Mouse (Mus musculus) testis, postnatal 10 days (tissue): ENCODE results near the gene Mthfd1l.

ENCODE experiments used
- DNase-seq: peaks from one replicate; pipeline ENCODE4 v3.0.0; 2021; ENCODE audit warnings: low spot score

Gene Mthfd1l

GRCm38 (mm10) chr10:3972981-3973588 lies at the start of gene Mthfd1l:
Mthfd1l (plus strand) TSS chr10:3973118.
- peak; percentile 90 for DNase-seq

- no peak for DNase-seq
Measured at GRCm38 (mm10) chr10:3928008-3928545, 44.8 kb upstream of the Mthfd1l start.

GRCm38 (mm10) chr10:3931831-3932230 lies 41.1 kb upstream of the Mthfd1l start:
- DNase-seq = no peak

DNA sequence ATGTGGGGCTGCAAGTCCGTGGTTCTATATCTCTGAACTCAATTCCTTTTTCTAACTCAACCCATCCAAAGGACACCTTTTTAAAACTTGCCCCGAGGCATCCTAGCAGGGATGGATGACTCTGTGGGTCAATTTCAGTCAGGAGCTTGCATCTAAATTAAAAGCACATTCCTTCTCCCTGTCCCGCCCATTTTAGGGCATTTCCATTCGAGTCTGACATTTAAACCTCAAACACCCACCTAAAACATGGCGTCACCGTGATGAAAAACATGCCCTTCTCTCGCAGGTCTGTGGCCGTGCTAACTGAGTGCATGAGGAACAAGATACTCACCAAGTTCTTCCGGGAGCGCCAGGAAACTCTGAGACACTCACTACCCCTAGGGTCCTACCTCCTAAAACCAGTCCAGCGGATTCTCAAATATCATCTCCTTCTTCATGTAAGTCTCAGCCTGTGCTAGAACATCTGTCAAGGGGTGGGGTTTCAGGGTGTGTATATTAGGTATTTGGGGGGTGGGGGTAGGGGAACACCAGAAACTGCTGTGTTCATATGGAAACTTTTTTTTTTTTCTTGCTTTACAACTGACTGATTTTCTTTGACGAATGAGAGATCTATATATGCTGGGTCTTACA lies 39.5 kb upstream of the Mthfd1l start:
- no peak for DNase-seq

DNA sequence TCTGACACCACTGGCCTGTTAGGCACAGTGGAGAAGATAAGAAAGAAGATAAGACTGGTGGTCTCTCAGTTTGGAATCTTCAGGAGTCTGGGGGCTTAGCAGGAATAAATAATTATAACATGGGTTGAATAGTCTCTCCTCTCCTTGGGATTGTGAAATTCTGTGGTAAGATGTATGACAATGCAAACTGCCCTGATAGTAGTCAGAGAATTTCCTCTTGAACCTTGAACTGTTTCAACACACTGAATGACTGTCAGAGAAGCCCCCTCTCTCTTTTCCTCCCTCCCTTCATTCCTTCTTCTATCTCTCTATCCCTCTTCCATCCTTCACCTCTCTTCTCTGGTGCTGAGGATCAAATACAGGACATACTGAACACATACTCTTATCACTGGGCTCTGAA lies 36.1 kb upstream of the Mthfd1l start:
- no peak for DNase-seq

DNA sequence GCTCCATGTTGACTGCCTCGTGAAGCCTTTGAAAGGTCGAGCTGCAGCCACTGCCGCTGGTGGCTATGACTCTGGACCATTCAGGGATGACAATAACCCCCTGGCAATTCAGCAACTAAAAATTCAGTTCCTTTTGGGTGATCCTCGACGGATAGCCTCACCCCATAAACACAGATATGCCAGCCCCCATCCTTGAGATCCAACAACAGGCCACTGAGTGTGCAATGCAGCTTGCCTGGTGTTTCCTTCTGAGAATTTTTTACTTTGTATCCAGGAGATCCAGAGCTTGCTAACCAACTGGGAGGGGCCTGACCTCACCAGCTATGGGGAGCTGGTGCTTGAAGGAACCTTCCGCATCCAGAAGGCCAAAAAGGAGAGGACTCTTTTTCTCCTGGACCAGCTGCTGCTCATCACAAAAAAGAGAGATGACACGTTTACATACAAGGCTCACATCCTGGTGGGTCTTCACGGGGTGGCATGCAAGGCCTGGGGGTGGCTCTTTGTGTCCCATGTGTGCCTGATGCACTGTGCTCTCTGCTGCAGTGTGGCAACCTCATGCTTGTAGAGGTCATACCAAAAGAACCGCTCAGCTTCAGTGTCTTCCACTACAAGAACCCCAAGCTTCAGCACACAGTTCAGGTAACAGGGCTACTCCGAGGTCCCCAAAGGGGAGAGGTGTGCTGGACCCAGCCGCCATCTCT lies 32.9 kb upstream of the Mthfd1l start:
- no peak for DNase-seq

GRCm38 (mm10) chr10:3940596-3940975 lies 32.3 kb upstream of the Mthfd1l start:
- DNase-seq = no peak

GRCm38 (mm10) chr10:3941054-3941757 lies 31.7 kb upstream of the Mthfd1l start:
- DNase-seq = peak; percentile 45

DNA sequence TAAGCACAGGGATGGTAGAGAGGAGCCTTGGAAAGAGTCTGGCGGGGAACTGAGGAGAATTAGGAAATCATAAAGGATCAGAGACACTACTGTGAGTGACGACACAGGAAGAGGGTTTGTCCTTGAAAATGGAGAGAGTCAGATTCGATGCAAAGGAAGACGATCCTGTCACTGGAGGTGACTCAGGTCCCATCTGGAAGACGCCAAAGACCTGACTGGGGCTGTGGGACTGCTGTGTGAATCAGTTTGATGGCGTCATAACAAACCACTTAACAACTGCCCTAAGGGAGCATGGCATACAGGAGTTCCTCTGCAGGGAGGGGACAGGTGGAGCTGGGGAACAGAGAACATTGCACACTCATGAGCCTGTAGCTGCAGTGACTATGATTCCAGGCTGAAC lies 30.6 kb upstream of the Mthfd1l start:
- no peak for DNase-seq

- peak; percentile 77 for DNase-seq
Measured at GRCm38 (mm10) chr10:3943492-3944395, 29.2 kb upstream of the Mthfd1l start.

DNA sequence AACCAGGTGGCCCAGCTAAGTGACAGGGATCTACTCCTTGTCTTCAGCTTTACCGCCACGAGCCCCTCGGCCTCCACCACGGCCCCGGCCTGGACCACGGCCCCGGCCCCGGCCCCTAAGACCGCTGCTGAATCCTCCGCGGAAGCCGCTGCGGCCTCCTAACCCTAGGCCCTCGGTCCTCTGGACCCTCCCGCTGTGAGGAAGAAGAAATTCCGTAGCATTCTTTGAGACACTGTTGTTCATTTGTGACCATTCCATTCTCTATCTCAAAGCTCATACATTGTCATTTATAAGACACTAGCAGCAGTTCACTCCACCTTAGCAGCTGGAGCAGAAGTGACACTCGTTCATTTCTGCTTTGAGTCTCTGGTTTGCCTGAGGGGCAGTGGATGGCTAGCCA lies 26.0 kb upstream of the Mthfd1l start:
- no peak for DNase-seq

GRCm38 (mm10) chr10:3947346-3947745 lies 25.6 kb upstream of the Mthfd1l start:
- no peak for DNase-seq

DNA sequence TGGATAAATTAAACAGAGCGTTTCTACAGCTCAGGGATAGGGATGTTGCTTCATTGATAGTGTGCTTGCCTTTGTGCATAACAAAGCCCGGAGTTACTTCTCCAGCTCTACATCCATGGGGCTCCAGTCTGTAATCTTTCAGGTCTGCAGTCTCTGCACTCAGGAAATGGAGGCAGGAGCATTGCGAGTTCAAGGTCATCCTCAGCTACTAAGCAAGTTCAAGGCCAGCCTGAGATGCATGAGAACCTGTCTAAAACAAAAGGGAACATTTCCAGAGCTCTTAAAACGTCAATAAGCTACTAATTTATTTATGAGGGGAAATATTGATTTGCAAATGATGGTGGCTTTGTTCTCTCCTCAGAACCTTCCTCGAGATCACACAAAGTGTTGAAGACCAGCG lies 23.6 kb upstream of the Mthfd1l start:
- no peak for DNase-seq

DNA sequence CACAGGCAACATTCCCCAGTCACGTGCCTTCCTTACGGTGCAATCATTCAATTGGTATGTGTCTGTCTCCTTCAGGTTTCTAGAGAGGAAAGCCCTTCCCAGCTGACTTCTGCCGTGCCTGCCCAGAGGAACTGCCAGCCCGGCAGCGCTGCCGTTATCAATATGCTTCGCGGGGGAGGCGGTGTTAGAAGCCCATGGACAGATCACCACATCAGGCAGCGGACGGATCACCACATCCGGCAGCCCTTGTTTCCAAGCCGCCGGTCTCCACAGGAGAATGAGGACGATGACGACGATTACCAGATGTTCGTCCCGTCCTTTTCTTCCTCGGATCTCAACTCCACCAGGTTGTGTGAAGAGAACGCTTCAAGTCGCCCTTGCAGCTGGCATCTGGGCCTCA lies 16.4 kb upstream of the Mthfd1l start:
- peak; percentile 38 for DNase-seq

- DNase-seq = no peak
Measured at GRCm38 (mm10) chr10:3958591-3958990, 14.3 kb upstream of the Mthfd1l start.

GRCm38 (mm10) chr10:3969026-3969425 lies 3.9 kb upstream of the Mthfd1l start:
- DNase-seq = peak; percentile 32

DNA sequence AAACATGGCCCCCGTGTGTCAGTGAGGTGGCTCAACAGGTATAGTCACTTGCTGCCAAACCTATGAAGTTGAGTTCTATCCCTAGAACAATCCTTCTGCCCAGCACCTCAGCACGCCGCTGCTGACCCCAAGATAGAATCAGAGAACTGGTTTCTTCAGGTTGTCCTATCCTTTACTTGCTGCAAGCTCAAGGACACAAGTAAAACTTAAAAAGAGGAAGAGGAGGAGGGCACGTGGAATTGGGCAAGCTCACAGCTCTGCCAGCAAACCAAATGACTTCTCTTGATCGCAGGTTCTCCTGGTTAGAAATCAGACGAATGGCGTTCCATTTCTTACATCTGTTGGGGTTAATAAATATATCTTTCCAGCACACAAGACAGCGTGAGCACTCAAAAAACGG lies 681 bp upstream of the Mthfd1l start:
- DNase-seq = peak; percentile 33

DNA sequence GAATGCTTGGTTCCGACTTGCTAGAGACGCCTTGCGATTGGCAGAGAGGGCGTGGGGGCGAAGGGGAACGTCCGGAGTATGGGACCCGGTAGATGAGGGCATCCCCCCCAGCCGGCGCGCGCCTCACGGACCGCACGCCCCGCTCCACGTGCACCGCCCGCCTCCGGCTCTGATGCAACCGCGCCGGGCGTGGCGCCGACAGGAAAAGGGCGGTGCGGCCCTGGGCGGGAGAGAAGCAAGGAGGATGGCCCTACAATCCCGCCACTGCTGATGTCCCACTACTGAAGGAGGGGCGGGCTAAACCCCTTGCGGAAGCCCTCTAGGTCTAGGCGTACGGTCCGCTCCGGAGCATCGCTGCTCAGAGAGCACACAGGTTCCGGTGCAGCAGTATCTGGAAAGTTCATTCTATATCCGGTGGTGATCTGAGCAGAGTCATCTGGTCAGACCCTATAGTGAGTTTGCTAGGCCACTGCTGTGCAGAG lies 712 bp downstream of the Mthfd1l start:
- peak; percentile 92 for DNase-seq

DNA sequence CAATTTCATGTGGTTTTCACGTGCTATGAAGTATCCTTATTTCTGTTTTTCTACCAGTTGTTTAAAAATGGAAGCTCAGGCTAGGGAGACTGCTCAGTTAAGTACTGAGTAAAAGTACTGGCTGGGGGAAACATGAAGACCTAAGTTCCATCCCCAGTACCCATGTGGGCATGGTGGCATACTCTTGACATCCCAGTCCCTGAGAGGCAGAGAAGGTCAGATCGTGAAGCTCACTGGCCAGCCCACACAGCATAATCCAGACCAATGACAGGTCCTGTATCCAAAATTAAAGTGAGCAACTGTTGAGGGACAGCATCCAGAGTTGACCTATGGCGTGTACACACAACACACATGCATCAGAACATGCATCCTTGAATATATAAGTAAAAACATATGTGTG lies 1.5 kb downstream of the Mthfd1l start:
- peak; percentile 37 for DNase-seq

- peak; percentile 35 for DNase-seq
Measured at GRCm38 (mm10) chr10:3975898-3976622, 3.1 kb downstream of the Mthfd1l start.

- peak; percentile 39 for DNase-seq
Measured at GRCm38 (mm10) chr10:3976623-3977010, 3.7 kb downstream of the Mthfd1l start.
